Mouse (Mus musculus): ENCODE results near the gene Gzmf. TPM values are rescaled to one million over a fixed set of nuclear protein-coding genes. Genes with fewer than 3 reads are reported as not detected.
"Not testable (repeated sequence)": the region's sequence is repeated elsewhere in the genome, so short reads cannot be mapped to it uniquely, and the experiment has no call there.

Gzmf gene
- polyA plus RNA-seq, 1 experiment from 2014 or later, result not detected

- WGBS, result 89% methylated on average over 2 of the region's 2 CpGs
- H3K9ac ChIP-seq, result no peak overlapping the region
- H3K4me1 ChIP-seq, result no peaks in the 10 kb centered on the region
- no peaks in the 10 kb centered on the region for H3K9me3 ChIP-seq (replicated peaks)
- no peaks in the 10 kb centered on the region for H3K27me3 ChIP-seq
- no peak overlapping the region for H3K27ac ChIP-seq
- ATAC-seq (replicated peaks; ENCODE audit: low FRiP score), result no peak
- no peaks in the 10 kb centered on the region for H3K36me3 ChIP-seq
- H3K4me3 ChIP-seq (replicated peaks), result no peak overlapping the region
- no peak overlapping the region for H3K4me2 ChIP-seq
Observed at GRCm38 (mm10) chr14:56162109-56162508, 49.1 kb downstream of the Gzmf start.

GRCm38 (mm10) chr14:56159479-56159878 is 51.7 kb downstream of the Gzmf start, which contains the start of gene Gzmg:
Gene Gzmg, minus strand, starts transcription at chr14:56159579.
- not testable (repeated sequence) for H3K4me3 ChIP-seq (replicated peaks); ATAC-seq (replicated peaks; ENCODE audit: low FRiP score); H3K4me1 ChIP-seq; H3K9ac ChIP-seq; H3K9me3 ChIP-seq (replicated peaks); H3K27me3 ChIP-seq; H3K36me3 ChIP-seq; H3K27ac ChIP-seq; H3K4me2 ChIP-seq
- 79% methylated on average over 2 of the region's 2 CpGs for WGBS

GRCm38 (mm10) chr14:56155340-56155739 is 55.9 kb downstream of the Gzmf start:
- no peaks in the 10 kb centered on the region for H3K9me3 ChIP-seq (replicated peaks)
- WGBS, result 73% methylated on average over 2 of the region's 2 CpGs
- H3K9ac ChIP-seq, result no peak overlapping the region
- H3K27ac ChIP-seq, result no peak overlapping the region
- no peaks in the 10 kb centered on the region for H3K27me3 ChIP-seq
- no peak overlapping the region for H3K4me3 ChIP-seq (replicated peaks)
- no peaks in the 10 kb centered on the region for H3K4me1 ChIP-seq
- H3K4me2 ChIP-seq, result no peak overlapping the region
- ATAC-seq (replicated peaks; ENCODE audit: low FRiP score), result no peak
- H3K36me3 ChIP-seq, result no peaks in the 10 kb centered on the region

Other genes with a start within 250 kb of the Gzmf start
- not detected in 2 replicates for gene Mcpt1, start 193.4 kb downstream of the Gzmf start, polyA plus RNA-seq (2015; fragmentation: Nextera tagmentation; extraction: Ambion mirVana)
- gene Mcpt9, start 180.9 kb downstream of the Gzmf start, polyA plus RNA-seq (2015; fragmentation: Nextera tagmentation; extraction: Ambion mirVana), result not detected in 2 replicates
- gene Mcpt2, start 169.4 kb downstream of the Gzmf start, polyA plus RNA-seq (2015; fragmentation: Nextera tagmentation; extraction: Ambion mirVana), result not detected in 2 replicates
- gene Mcpt4, start 149.1 kb downstream of the Gzmf start, polyA plus RNA-seq (2015; fragmentation: Nextera tagmentation; extraction: Ambion mirVana), result not detected in 2 replicates
- gene Mcpt8, start 126.1 kb downstream of the Gzmf start, polyA plus RNA-seq (2015; fragmentation: Nextera tagmentation; extraction: Ambion mirVana), result 0.27 and 0.38 TPM in 2 replicates
- 0.50 and 0.64 TPM in 2 replicates for gene Ctsg, start 108.8 kb downstream of the Gzmf start, polyA plus RNA-seq (2015; fragmentation: Nextera tagmentation; extraction: Ambion mirVana)
- not detected in 2 replicates for gene Gzme, start 90.8 kb downstream of the Gzmf start, polyA plus RNA-seq (2015; fragmentation: Nextera tagmentation; extraction: Ambion mirVana)
- not detected in 2 replicates for gene Gzmd, start 78.8 kb downstream of the Gzmf start, polyA plus RNA-seq (2015; fragmentation: Nextera tagmentation; extraction: Ambion mirVana)
- gene Gzmg, start 51.8 kb downstream of the Gzmf start, polyA plus RNA-seq (2015; fragmentation: Nextera tagmentation; extraction: Ambion mirVana), result not detected in 2 replicates
- gene Gzmn, start 36.8 kb downstream of the Gzmf start, polyA plus RNA-seq (2015; fragmentation: Nextera tagmentation; extraction: Ambion mirVana), result not detected in 2 replicates
- gene Gzmc, start 23.2 kb upstream of the Gzmf start, polyA plus RNA-seq (2015; fragmentation: Nextera tagmentation; extraction: Ambion mirVana), result not detected in 2 replicates
- 0.25 TPM in 1 of 2 replicates, not detected in the other for gene Gzmb, start 50.8 kb upstream of the Gzmf start, polyA plus RNA-seq (2015; fragmentation: Nextera tagmentation; extraction: Ambion mirVana)
- gene Atp12a, start 153.7 kb upstream of the Gzmf start, polyA plus RNA-seq (2015; fragmentation: Nextera tagmentation; extraction: Ambion mirVana), result 1.5 and 1.6 TPM in 2 replicates
- gene Rnf17, start 191.2 kb upstream of the Gzmf start, polyA plus RNA-seq (2015; fragmentation: Nextera tagmentation; extraction: Ambion mirVana), result 1.1 and 1.5 TPM in 2 replicates

Measured in kidney, embryonic 15.5 days (tissue).